Mouse (Mus musculus): ENCODE measurements around the gene Gm10073. TPM values are rescaled to one million over a fixed set of nuclear protein-coding genes. Genes with fewer than 3 reads are reported as not detected.
"Not testable (repeated sequence)": the region's sequence is repeated elsewhere in the genome, so short reads cannot be mapped to it uniquely, and the experiment has no call there.

The Gm10073 gene
- total RNA-seq, 1 experiment = 86.5 TPM

DNA sequence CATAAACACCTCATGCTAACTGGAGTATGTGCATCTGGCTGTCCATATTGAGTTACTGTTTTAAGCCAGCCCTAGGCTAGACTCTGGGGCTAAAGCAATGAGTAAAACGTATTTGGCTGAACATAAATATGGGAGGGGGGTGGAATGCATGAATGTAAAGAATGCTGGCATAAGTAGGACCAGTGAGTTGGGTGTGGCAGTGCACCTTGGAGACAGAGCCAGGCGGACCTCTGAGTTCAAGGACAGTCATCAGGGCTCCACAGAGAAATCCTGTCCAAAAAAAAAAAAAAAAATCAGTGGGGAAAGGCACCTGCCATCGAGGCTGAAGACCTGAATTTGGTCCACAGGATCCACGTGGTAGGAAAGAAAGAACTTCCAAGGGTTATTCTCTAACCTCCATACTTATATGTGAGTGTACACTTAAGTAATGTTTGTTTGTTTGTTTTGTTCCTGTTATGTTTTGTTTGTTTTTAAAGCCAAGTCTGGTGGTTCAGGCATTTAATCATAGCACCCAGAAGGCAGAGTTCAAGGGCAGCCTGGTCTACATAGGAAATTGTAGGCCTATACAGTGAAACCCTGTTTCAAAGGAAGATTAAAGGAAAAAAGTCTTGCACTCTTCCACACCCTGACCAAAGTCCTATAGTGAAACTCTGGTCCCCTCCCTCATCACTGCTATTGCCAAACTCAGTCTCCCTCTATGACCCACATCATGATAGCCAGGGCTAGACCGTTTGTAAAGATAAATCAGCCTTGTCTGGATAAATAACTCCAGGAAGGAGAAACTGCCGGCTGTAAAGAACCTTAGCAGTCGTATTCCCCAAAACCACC is 36.0 kb upstream of the Gm10073 start:
- peaks cover 24% of the 10 kb centered on the region; the same call in 1 of the 2 replicates for H3K36me3 ChIP-seq (ENCODE audit: control insufficient read depth, insufficient read depth, low read length, poor library complexity, severe bottlenecking)
- no peak overlapping the region for H3K9ac ChIP-seq (ENCODE audit: insufficient read depth, low read depth, low read length, poor library complexity, severe bottlenecking)
- no peaks in the 10 kb centered on the region for H3K9me3 ChIP-seq (ENCODE audit: control insufficient read depth, insufficient read depth, low read depth, low read length)
- 0 out of 4 replicates have a peak overlapping the region, but pooled peaks of 1 of the 2 experiments have one; percentile 2 for H3K4me3 ChIP-seq (ENCODE audit: insufficient read depth in 1 of 2, low read depth in 1 of 2, low read length in 2 of 2, poor library complexity in 1 of 2, severe bottlenecking in 1 of 2)
- no peak for TF ChIP-seq CHD2 (IDR thresholded peaks at IDR 0.05; ENCODE audit: low read depth, low read length)
- TF ChIP-seq ZNF384 (IDR thresholded peaks at IDR 0.05; ENCODE audit: low read depth, low read length) = peak; percentile 95
- peaks cover 29 to 46% of the 10 kb centered on the region in 2 experiments for H3K4me1 ChIP-seq (ENCODE audit: control insufficient read depth in 2 of 2, insufficient read depth in 2 of 2, low read length in 2 of 2, poor library complexity in 1 of 2)
- no peak for DNase-seq (ENCODE audit: low read depth, low spot score)
- peak overlapping the region; percentile 96; the same call in 1 of the 2 replicates for H3K27ac ChIP-seq (ENCODE audit: insufficient read depth, low read depth, low read length, poor library complexity, severe bottlenecking)
- in situ Hi-C loops (cut with MboI; ENCODE audit: low sequenced_read_pairs in 2 of 2, unreplicated experiment in 2 of 2) = no loop called here

DNA sequence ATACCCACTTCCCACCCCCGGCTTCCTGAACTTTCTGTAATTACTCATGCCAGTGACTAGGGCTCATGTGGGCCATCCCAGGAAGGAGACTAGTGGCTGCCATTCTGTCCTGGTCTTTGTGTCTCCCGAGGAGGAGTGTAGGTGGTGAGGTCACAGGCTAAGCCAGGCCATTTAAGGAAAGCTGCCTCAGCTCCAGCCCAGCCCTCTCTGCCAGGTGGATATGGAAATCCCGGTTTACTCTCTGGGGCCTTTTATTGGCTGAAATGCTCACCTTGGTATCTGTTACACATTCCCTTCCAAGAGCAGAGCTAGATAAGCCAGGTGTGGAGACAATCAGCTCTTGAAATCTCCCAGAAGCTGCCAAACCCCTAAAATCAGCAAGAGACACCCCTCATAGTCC is 35.2 kb upstream of the Gm10073 start:
- no peak for DNase-seq (ENCODE audit: low read depth, low spot score)
- Histone ChIP-seq H3K4me3 (ENCODE audit: insufficient read depth in 1 of 2, low read depth in 1 of 2, low read length in 2 of 2, poor library complexity in 1 of 2, severe bottlenecking in 1 of 2) (peak overlapping the region; percentile 2 to 35; a peak in 2 of 4 replicates), H3K36me3 (ENCODE audit: control insufficient read depth, insufficient read depth, low read length, poor library complexity, severe bottlenecking) (peaks cover 23% of the 10 kb centered on the region; the same call in 1 of the 2 replicates), H3K9ac (ENCODE audit: insufficient read depth, low read depth, low read length, poor library complexity, severe bottlenecking) (peak overlapping the region; percentile 7; the same call in 1 of the 2 replicates), H3K4me1 (ENCODE audit: control insufficient read depth in 2 of 2, insufficient read depth in 2 of 2, low read length in 2 of 2, poor library complexity in 1 of 2) (peaks cover 27 to 45% of the 10 kb centered on the region in 2 experiments), H3K27ac (ENCODE audit: insufficient read depth, low read depth, low read length, poor library complexity, severe bottlenecking) (peak overlapping the region; percentile 82), H3K9me3 (ENCODE audit: control insufficient read depth, insufficient read depth, low read depth, low read length) (no peaks in the 10 kb centered on the region)
- TF ChIP-seq ZNF384 (IDR thresholded peaks at IDR 0.05; ENCODE audit: low read depth, low read length) (no peak), HCFC1 (IDR thresholded peaks at IDR 0.05; ENCODE audit: borderline replicate concordance, insufficient read depth, low read length) (no peak), CHD2 (IDR thresholded peaks at IDR 0.05; ENCODE audit: low read depth, low read length) (no peak), ZC3H11A (IDR thresholded peaks at IDR 0.05; ENCODE audit: borderline replicate concordance, low read depth, low read length) (no peak), MAFK (IDR thresholded peaks at IDR 0.05; ENCODE audit: insufficient read depth, low read depth, low read length) (no peak)
- in situ Hi-C loops (cut with MboI; ENCODE audit: low sequenced_read_pairs in 2 of 2, unreplicated experiment in 2 of 2) = no loop called here

DNA sequence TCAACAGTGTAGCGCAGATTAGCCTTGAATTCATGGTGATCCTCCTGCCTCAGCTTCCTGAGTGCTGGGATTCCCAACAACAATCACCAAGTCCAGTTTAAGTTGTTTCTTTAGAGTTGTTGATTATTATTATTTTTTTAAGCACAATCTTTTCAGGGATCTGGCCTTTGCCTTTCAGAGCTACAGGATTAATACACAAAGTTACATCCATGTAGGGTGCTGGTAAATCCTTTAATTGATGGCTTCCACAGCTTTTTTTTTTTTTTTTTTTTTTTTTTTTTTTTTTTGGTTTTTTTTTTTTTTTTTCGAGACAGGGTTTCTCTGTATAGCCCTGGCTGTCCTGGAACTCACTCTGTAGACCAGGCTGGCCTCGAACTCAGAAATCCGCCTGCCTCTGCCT is 34.5 kb upstream of the Gm10073 start:
- Histone ChIP-seq H3K4me1 (ENCODE audit: control insufficient read depth in 2 of 2, insufficient read depth in 2 of 2, low read length in 2 of 2, poor library complexity in 1 of 2) (peaks cover 25 to 39% of the 10 kb centered on the region in 2 experiments), H3K27ac (ENCODE audit: insufficient read depth, low read depth, low read length, poor library complexity, severe bottlenecking) (peak overlapping the region; percentile 82), H3K36me3 (ENCODE audit: control insufficient read depth, insufficient read depth, low read length, poor library complexity, severe bottlenecking) (peaks cover 22% of the 10 kb centered on the region; the same call in 1 of the 2 replicates), H3K9ac (ENCODE audit: insufficient read depth, low read depth, low read length, poor library complexity, severe bottlenecking) (peak overlapping the region; percentile 7; the same call in 1 of the 2 replicates), H3K4me3 (ENCODE audit: insufficient read depth in 1 of 2, low read depth in 1 of 2, low read length in 2 of 2, poor library complexity in 1 of 2, severe bottlenecking in 1 of 2) (peak overlapping the region in 1 of 2 experiments; percentile 35; a peak in 1 of 4 replicates)
- DNase-seq (ENCODE audit: low read depth, low spot score); in situ Hi-C loops (cut with MboI; ENCODE audit: low sequenced_read_pairs in 2 of 2, unreplicated experiment in 2 of 2); H3K9me3 ChIP-seq (ENCODE audit: control insufficient read depth, insufficient read depth, low read depth, low read length): not testable (repeated sequence)
- peak; percentile 92 for TF ChIP-seq ZNF384 (IDR thresholded peaks at IDR 0.05; ENCODE audit: low read depth, low read length)

- Histone ChIP-seq H3K9ac (ENCODE audit: insufficient read depth, low read depth, low read length, poor library complexity, severe bottlenecking) (no peak overlapping the region), H3K36me3 (ENCODE audit: control insufficient read depth, insufficient read depth, low read length, poor library complexity, severe bottlenecking) (peaks cover 19% of the 10 kb centered on the region; the same call in 1 of the 2 replicates), H3K9me3 (ENCODE audit: control insufficient read depth, insufficient read depth, low read depth, low read length) (no peaks in the 10 kb centered on the region), H3K4me1 (ENCODE audit: control insufficient read depth in 2 of 2, insufficient read depth in 2 of 2, low read length in 2 of 2, poor library complexity in 1 of 2) (peaks cover 25 to 29% of the 10 kb centered on the region in 2 experiments), H3K27ac (ENCODE audit: insufficient read depth, low read depth, low read length, poor library complexity, severe bottlenecking) (peak overlapping the region; percentile 10; the same call in 1 of the 2 replicates), H3K4me3 (ENCODE audit: insufficient read depth in 1 of 2, low read depth in 1 of 2, low read length in 2 of 2, poor library complexity in 1 of 2, severe bottlenecking in 1 of 2) (peak overlapping the region in 1 of 2 experiments; percentile 38; a peak in 3 of 4 replicates)
- in situ Hi-C loops (cut with MboI; ENCODE audit: low sequenced_read_pairs in 2 of 2, unreplicated experiment in 2 of 2) = no loop called here
- TF ChIP-seq MAFK (IDR thresholded peaks at IDR 0.05; ENCODE audit: insufficient read depth, low read depth, low read length) (no peak), ZNF384 (IDR thresholded peaks at IDR 0.05; ENCODE audit: low read depth, low read length) (no peak), CHD2 (IDR thresholded peaks at IDR 0.05; ENCODE audit: low read depth, low read length) (no peak), ZC3H11A (IDR thresholded peaks at IDR 0.05; ENCODE audit: borderline replicate concordance, low read depth, low read length) (no peak), HCFC1 (IDR thresholded peaks at IDR 0.05; ENCODE audit: borderline replicate concordance, insufficient read depth, low read length) (no peak)
- DNase-seq (ENCODE audit: low read depth, low spot score) = no peak
Observed at GRCm38 (mm10) chr8:106606601-106607145, 33.4 kb upstream of the Gm10073 start.

Data from ES-E14 (cell line).